Mouse (Mus musculus): ENCODE measurements around the gene Slc9a3r2.
"Not testable (repeated sequence)": the region's sequence is repeated elsewhere in the genome, so short reads cannot be mapped to it uniquely, and the experiment has no call there.

Slc9a3r2 gene

GRCm38 (mm10) chr17:24667011-24667410 lies 16.9 kb upstream of the Slc9a3r2 start:
- DNase-seq (ENCODE audit: low spot score) = not testable (repeated sequence)

- no peak for DNase-seq (ENCODE audit: low spot score)
Measured at GRCm38 (mm10) chr17:24658017-24658758, 8.1 kb upstream of the Slc9a3r2 start, which contains the start of gene Npw. Gene Npw, minus strand, starts transcription at chr17:24658457.

- DNase-seq (ENCODE audit: low spot score) = no peak
Measured at GRCm38 (mm10) chr17:24654969-24655368, 4.8 kb upstream of the Slc9a3r2 start.

GRCm38 (mm10) chr17:24653967-24654710 lies 4.0 kb upstream of the Slc9a3r2 start:
- no peak for DNase-seq (ENCODE audit: low spot score)

GRCm38 (mm10) chr17:24651835-24652234 lies 1.7 kb upstream of the Slc9a3r2 start:
- DNase-seq (ENCODE audit: low spot score) = no peak

GRCm38 (mm10) chr17:24650766-24651165 lies 639 bp upstream of the Slc9a3r2 start:
- DNase-seq (ENCODE audit: low spot score) = no peak

GRCm38 (mm10) chr17:24649581-24650069 lies 502 bp downstream of the Slc9a3r2 start:
- DNase-seq (ENCODE audit: low spot score) = no peak

- no peak for DNase-seq (ENCODE audit: low spot score)
Measured at GRCm38 (mm10) chr17:24648731-24649377, 1.3 kb downstream of the Slc9a3r2 start.

- no peak for DNase-seq (ENCODE audit: low spot score)
Measured at GRCm38 (mm10) chr17:24647493-24647892, 2.6 kb downstream of the Slc9a3r2 start.

- DNase-seq (ENCODE audit: low spot score) = no peak
Measured at GRCm38 (mm10) chr17:24646381-24646780, 3.7 kb downstream of the Slc9a3r2 start.

GRCm38 (mm10) chr17:24645916-24646315 lies 4.2 kb downstream of the Slc9a3r2 start:
- DNase-seq (ENCODE audit: low spot score) = no peak

- no peak for DNase-seq (ENCODE audit: low spot score)
Measured at GRCm38 (mm10) chr17:24644875-24645721, 5.0 kb downstream of the Slc9a3r2 start.

- DNase-seq (ENCODE audit: low spot score) = no peak
Measured at GRCm38 (mm10) chr17:24644030-24644715, 6.0 kb downstream of the Slc9a3r2 start.

GRCm38 (mm10) chr17:24642791-24643343 lies 7.3 kb downstream of the Slc9a3r2 start:
- no peak for DNase-seq (ENCODE audit: low spot score)

GRCm38 (mm10) chr17:24641944-24642343 lies 8.2 kb downstream of the Slc9a3r2 start:
- no peak for DNase-seq (ENCODE audit: low spot score)

GRCm38 (mm10) chr17:24640581-24640980 lies 9.5 kb downstream of the Slc9a3r2 start:
- DNase-seq (ENCODE audit: low spot score) = no peak

- DNase-seq (ENCODE audit: low spot score) = no peak
Measured at GRCm38 (mm10) chr17:24640119-24640518, 10.0 kb downstream of the Slc9a3r2 start.

GRCm38 (mm10) chr17:24639571-24639988 lies 10.5 kb downstream of the Slc9a3r2 start:
- DNase-seq (ENCODE audit: low spot score) = no peak

GRCm38 (mm10) chr17:24638840-24639239 lies 11.3 kb downstream of the Slc9a3r2 start:
- no peak for DNase-seq (ENCODE audit: low spot score)

- no peak for DNase-seq (ENCODE audit: low spot score)
Measured at GRCm38 (mm10) chr17:24638214-24638613, 11.9 kb downstream of the Slc9a3r2 start.
